Mouse (Mus musculus) lung, embryonic 14.5 days (tissue): Measurements from ENCODE around the gene Gm2115. TPM values are rescaled to one million over a fixed set of nuclear protein-coding genes. Genes with fewer than 3 reads are reported as not detected.

Experiments
- ATAC-seq: fragments of 200-750 bp; cut with Nextera tagmentation; 2 replicates; pipeline ENCODE4 v1.8.0; 2017; ENCODE audit warnings: mild to moderate bottlenecking, moderate TSS enrichment, moderate library complexity; ENCODE audit not compliant: insufficient read depth
- DNase-seq: peaks from one replicate; pipeline ENCODE4 v3.0.0-alpha.2; 2015
- H3K27ac ChIP-seq: fragments of 300-500 bp; sonication (generic); 2 replicates; pipeline ENCODE4 v1.5.1; 2014; ENCODE audit warnings: low read depth, mild to moderate bottlenecking, moderate library complexity
- H3K27me3 ChIP-seq: fragments of 300-500 bp; sonication (generic); 2 replicates; pipeline ENCODE4 v1.6.1; 2014; ENCODE audit warnings: low read length, control low read depth; ENCODE audit not compliant: insufficient read depth
- H3K36me3 ChIP-seq: fragments of 300-500 bp; sonication (generic); 2 replicates; pipeline ENCODE4 v1.6.1; 2014; ENCODE audit warnings: control low read depth; ENCODE audit not compliant: insufficient read depth
- H3K4me1 ChIP-seq: fragments of 300-500 bp; sonication (generic); 2 replicates; pipeline ENCODE4 v1.6.1; 2014; ENCODE audit warnings: antibody characterized with exemption, control low read depth; ENCODE audit not compliant: insufficient read depth
- H3K4me2 ChIP-seq: fragments of 300-500 bp; sonication (generic); 2 replicates; pipeline ENCODE4 v1.6.1; 2014; ENCODE audit warnings: mild to moderate bottlenecking
- H3K4me3 ChIP-seq: fragments of 300-500 bp; sonication (generic); 2 replicates; pipeline ENCODE4 v1.5.1; 2014; ENCODE audit warnings: low read depth, low read length
- H3K9ac ChIP-seq: fragments of 300-500 bp; sonication (generic); 2 replicates; pipeline ENCODE4 v1.6.1; 2014
- H3K9me3 ChIP-seq: fragments of 300-500 bp; sonication (generic); 2 replicates; pipeline ENCODE4 v1.6.1; 2016; ENCODE audit warnings: low read depth, low read length, control low read depth
- CTCF ChIP-seq: IDR thresholded peaks from 2 replicates; pipeline ENCODE4 v1.5.1; 2016; ENCODE audit warnings: antibody characterized with exemption, low read depth
- WGBS: fragments of 180-500 bp; shearing (Covaris S2); extraction: QIAGEN DNeasy Blood & Tissue Kit; methylation state at CpG from one replicate; pipeline ENCODE4 v1.1.7; 2014; 5-methylcytosine and 5-hydroxymethylcytosine counted together
- polyA plus RNA-seq: library from polyadenylated mRNA; unstranded; fragments of >200 nt; fragmentation: Nextera tagmentation; extraction: Ambion mirVana; gene quantifications from 2 replicates; pipeline ENCODE4 v1.2.1, GENCODE M21; 2014

The Gm2115 gene
- 6.3 and 6.8 TPM in 2 replicates for polyA plus RNA-seq

DNA sequence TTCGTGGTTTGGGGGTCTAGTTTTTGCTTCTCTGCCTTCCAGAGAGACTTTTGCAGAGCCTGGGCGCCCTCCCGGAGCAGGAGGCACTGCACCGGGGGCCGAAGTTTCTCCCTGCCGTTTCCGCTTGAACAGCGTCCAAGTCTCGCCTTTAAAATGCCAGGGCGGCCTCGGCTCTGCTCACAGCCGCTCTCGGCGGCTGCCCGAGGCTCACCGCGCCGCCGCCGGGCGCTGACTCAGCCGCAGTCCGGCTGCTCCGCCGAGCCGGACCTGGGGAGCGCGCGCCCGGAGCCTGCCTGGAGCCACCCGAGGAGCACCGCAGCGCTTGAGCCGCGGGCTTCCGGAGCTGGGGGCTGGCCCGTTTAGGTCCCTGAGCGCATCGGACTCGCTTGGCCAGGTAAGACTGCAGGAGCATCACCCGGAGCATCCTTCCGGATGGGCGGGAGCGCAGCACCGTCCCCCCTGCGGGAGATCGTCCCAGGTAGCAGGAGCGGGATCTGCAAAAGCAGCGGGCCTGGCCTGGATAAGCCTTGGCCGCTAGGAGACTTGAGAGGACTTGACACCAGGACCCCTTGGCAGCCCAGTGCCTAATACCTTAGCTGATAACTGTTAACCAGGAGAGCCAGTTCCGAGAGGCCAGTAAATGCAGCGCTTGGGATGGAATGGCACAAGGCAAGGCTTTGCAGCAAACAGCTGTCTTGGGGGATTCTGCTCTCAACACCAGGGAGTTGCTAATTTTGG, at the start of gene Gm2115:
Gene Gm2115, plus strand, starts transcription at position 159 of the 738 bp plus-strand sequence.
- H3K4me3 ChIP-seq = peak within 1 kb of the TSS; percentile 49
- H3K9ac ChIP-seq = peak within 1 kb of the TSS; percentile 54
- H3K27me3 ChIP-seq = peaks cover 19% of the 10 kb centered on the region
- 1% methylated on average over 52 of the region's 52 CpGs for WGBS
- no peaks in the 10 kb centered on the region for H3K36me3 ChIP-seq
- no peaks in the 10 kb centered on the region for H3K9me3 ChIP-seq
- peak; percentile 79 for ATAC-seq
- peak; percentile 85 for DNase-seq
- H3K27ac ChIP-seq = no peak within 1 kb of the TSS
- peak within 1 kb of the TSS; percentile 88 for H3K4me2 ChIP-seq
- no peak for TF ChIP-seq CTCF
- H3K4me1 ChIP-seq = no peaks in the 10 kb centered on the region

DNA sequence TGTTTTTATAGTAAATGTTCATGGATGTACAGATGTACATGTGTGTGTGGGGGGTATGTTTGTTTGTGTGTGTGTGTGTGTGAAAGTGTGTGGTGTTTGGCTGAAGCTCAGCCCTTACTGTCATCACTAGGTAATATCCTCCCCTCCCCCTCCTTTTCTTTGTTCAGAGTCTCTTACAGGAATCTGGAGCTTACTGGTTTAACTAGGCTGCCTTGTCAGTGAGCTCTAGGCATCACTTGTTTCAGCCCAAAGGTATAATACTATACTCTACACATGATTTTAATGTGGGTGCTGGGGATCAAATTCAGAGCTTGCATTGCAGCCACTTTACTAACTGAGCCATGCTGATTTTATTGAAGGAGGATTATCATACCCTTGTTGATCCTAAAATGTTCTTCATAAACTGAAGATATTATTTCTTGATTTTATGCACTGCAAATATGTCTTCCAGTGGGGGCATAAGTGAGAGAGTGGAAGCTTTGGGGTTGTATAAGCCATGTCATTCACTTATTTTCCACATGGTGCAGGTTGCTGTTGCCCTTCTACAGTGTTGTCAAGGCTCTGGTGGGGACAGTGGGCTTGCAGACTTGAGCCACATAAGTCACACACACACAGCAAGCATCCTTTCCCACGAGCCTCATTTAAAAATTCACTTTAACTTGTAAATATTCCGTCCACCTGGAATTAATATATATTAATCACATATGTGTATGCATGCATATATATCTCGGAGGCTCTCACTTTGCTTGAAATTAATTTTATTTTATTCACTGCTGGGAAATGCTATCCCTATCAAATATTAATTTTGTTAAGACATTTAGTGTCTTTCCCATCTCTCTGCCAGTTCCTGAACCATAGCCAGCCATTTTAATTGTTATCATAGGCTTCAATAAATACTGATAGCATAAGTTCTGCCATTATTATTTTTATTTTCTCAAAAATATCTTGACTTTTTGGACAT, 45.0 kb upstream of the Gm2115 start:
- Histone ChIP-seq H3K4me1 (no peaks in the 10 kb centered on the region), H3K36me3 (no peaks in the 10 kb centered on the region), H3K4me2 (no peak overlapping the region), H3K27ac (no peak overlapping the region), H3K9ac (no peak overlapping the region), H3K4me3 (no peak overlapping the region), H3K9me3 (no peaks in the 10 kb centered on the region), H3K27me3 (no peaks in the 10 kb centered on the region)
- no peak for ATAC-seq
- no peak for TF ChIP-seq CTCF
- 64% methylated on average over 3 of the region's 3 CpGs for WGBS
- no peak for DNase-seq

DNA sequence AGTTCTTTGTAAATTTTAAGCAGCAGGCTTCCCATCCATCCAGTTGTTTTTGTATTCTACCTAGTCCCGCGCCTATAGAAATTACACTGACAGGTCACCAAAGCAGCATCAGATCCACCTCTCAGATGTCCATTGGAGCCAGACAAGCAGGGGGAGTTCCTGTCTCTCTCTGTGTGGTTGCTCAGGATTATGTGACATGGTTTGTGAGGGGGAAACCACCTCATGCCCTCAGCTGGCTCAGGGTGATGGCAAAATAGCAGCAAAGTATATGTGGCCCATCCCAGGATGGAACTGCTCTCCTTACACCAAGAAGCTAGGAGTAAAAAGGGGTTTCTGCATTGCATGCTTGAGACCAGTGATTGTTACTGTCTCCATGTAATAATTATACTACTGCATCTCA, 42.3 kb upstream of the Gm2115 start:
- no peak overlapping the region for H3K4me3 ChIP-seq
- DNase-seq (no peak), ATAC-seq (no peak)
- H3K9me3 ChIP-seq = no peaks in the 10 kb centered on the region
- WGBS = 92% methylated on average over 2 of the region's 2 CpGs
- H3K9ac ChIP-seq = no peak overlapping the region
- H3K4me2 ChIP-seq = no peak overlapping the region
- TF ChIP-seq CTCF = no peak
- no peaks in the 10 kb centered on the region for H3K36me3 ChIP-seq
- H3K27me3 ChIP-seq = no peaks in the 10 kb centered on the region
- H3K4me1 ChIP-seq = no peaks in the 10 kb centered on the region
- H3K27ac ChIP-seq = no peak overlapping the region

DNA sequence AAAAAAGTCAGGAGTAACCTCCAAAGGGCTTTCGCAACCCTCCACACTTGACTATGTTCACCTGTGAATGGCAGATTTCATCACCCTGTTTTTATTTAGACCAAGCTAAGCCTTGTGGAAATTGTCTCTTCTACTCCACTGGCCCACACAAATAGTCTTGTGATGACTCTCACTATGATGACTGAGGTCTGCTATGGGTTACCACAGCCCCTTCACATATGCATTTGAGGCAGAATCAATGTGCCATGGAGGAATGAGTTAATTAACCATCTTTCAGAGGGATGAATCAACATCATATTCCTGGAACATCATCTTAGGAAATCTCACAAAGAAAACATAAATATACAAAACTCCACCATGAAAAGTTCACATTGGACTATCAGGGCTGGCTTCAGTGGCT, 25.6 kb upstream of the Gm2115 start:
- Histone ChIP-seq H3K4me2 (no peak overlapping the region), H3K27me3 (no peaks in the 10 kb centered on the region), H3K27ac (no peak overlapping the region), H3K9ac (no peak overlapping the region), H3K36me3 (no peaks in the 10 kb centered on the region), H3K9me3 (no peaks in the 10 kb centered on the region), H3K4me1 (no peaks in the 10 kb centered on the region), H3K4me3 (no peak overlapping the region)
- WGBS = 94% methylated on average over 1 of the region's 1 CpGs
- no peak for TF ChIP-seq CTCF
- ATAC-seq (no peak), DNase-seq (no peak)

DNA sequence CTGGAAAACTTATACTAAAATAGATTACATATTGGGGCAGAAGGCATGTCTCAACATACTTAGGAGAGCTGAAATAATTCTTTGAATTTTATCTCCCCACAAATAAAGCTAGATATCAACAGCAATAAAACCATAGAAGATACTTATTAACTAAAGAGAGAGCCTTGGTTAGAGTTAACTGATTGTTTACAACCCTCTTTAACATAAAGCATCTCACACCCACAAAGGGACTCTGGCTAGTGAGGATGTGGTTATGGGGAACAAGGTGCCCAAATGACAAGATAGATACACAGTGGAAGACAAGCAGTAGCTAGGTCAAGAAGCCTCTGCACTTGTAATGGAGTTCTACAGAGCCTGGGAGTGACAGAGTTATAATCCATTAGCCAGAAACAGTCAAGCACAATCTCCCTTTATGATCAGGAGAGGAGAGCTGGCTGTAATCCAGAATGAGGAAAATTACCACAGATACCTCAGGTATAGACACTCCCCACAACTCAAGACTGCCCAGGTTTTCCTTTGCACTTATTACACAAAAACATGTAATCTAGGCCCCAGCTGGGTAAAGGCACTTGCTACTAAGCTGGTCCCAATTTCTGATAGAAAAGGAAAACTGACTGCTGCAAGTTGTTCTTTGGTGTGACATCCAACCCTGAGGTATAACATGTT, 10.1 kb upstream of the Gm2115 start:
- no peak for ATAC-seq
- Histone ChIP-seq H3K4me2 (no peak overlapping the region), H3K4me1 (no peaks in the 10 kb centered on the region; the same call in 1 of the 2 replicates), H3K9me3 (no peaks in the 10 kb centered on the region), H3K27ac (no peak overlapping the region), H3K4me3 (no peak overlapping the region), H3K27me3 (no peaks in the 10 kb centered on the region), H3K9ac (no peak overlapping the region), H3K36me3 (no peaks in the 10 kb centered on the region)
- no peak for DNase-seq
- TF ChIP-seq CTCF = no peak

DNA sequence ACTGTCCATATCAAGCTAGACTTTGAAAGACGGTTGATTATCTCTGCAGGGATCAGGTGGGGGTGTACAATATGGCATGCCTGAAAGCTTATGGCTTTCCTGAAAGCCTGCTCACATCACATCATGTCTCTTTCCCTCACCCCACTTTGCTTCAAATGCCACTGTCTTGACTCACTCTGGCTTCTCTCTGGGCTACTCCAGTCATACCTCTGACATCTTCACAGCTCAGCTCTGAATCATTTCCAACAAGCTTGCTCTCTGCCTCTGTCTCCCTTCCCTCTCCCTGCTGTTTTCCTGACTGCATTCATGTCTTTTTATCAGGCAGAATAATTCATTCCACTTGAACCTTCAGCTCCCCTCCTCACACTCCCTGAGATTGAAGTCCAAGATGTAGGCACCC, 7.4 kb upstream of the Gm2115 start:
- no peaks in the 10 kb centered on the region; the same call in 1 of the 2 replicates for H3K4me1 ChIP-seq
- DNase-seq (no peak), ATAC-seq (no peak)
- no peak overlapping the region for H3K9ac ChIP-seq
- H3K36me3 ChIP-seq = no peaks in the 10 kb centered on the region
- no peak overlapping the region for H3K4me2 ChIP-seq
- H3K27me3 ChIP-seq = no peaks in the 10 kb centered on the region
- no peak overlapping the region for H3K27ac ChIP-seq
- H3K4me3 ChIP-seq = no peak overlapping the region
- 84% methylated on average over 1 of the region's 1 CpGs for WGBS
- H3K9me3 ChIP-seq = no peaks in the 10 kb centered on the region
- TF ChIP-seq CTCF = no peak
